Mouse (Mus musculus) retina, postnatal 1 day (tissue): Measurements from ENCODE around the gene Ptch1.

ENCODE experiments used
- DNase-seq: peaks from one replicate; pipeline ENCODE4 v3.0.0-alpha.2; 2012

Gene Ptch1

DNA sequence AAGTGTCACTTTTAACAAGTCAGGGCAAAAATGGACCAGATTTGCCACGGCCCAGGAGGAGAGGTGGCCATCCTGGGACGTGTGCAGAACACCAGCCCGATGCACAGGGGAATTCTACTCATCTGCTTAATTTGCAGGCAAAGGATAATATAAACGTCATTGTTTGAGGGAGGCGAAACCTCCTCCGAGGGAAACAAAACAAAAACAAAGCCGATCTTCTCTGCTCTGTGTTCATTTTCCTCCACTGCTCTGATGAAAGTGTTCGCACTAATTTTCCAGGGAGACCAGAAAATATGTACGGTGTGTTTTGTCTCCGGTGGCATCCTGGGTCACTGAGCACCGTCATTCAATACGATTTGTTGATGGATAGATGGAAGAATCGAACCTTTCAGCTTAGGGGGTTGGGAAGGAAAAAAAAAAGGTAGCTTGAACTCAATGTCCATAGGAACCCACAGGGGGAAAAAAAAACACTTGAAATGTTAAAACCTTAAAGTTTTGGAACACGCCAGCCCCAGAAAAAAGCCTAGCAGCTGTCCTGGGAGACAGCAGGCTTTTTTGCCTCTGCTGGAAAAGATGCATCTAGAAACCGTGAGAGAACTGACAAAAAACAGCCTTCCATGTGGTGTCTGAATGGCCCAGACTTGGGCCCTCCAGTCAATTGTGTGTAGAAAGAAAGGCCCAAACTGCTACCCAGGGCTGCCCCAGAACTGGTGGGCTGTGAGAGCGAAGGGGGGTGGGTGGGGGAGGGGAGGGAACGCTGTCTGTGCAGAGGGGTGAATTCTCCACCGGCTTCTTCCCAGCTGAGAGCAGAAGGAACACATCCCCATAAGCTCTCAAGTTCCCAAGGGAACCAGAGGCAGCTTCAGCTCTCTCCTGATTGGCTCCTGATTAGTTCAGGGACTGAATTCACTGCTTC lies 86.3 kb downstream of the Ptch1 start:
- peak; percentile 67 for DNase-seq

DNA sequence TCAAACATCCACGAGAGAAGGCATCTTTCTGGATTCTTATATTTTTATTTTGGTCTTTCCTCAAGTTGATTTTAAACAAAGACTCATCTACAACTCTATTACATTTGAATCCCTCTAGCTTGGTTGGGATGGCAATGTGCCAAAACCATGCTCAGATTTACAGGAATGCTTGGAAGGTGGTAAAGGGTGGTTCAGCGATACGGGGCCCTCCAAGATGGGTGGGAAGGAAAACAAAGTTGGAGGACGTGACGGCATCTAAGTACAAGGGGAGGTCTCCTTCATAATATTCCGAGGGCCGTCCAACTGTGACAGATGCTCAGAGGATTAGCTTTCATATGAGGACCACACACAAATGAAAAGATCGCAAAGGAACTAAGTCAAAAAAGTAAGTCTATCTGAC lies 98.0 kb downstream of the Ptch1 start:
- no peak for DNase-seq
